Mouse (Mus musculus) midbrain, embryonic 14.5 days (tissue): ENCODE results near the gene Scarb1. TPM values are rescaled to one million over a fixed set of nuclear protein-coding genes. Genes with fewer than 3 reads are reported as not detected.

ENCODE experiments used
- ATAC-seq: fragments of 200-750 bp; cut with Nextera tagmentation; 2 replicates; pipeline ENCODE4 v1.8.0; 2017; ENCODE audit warnings: moderate number of reproducible peaks, moderate library complexity; ENCODE audit not compliant: low FRiP score, low TSS enrichment
- DNase-seq: peaks from one replicate; pipeline ENCODE4 v3.0.0-alpha.2; 2015
- H3K27ac ChIP-seq: fragments of 300-500 bp; sonication (generic); replicated peaks from 2 replicates; pipeline ENCODE4 v1.5.1; 2014; ENCODE audit warnings: mild to moderate bottlenecking, low read depth, low read length, moderate library complexity
- H3K27me3 ChIP-seq: fragments of 300-500 bp; sonication (generic); 2 replicates; pipeline ENCODE4 v1.6.1; 2014; ENCODE audit warnings: low read length, control low read depth, mixed read lengths; ENCODE audit not compliant: control insufficient read depth, insufficient read depth
- H3K36me3 ChIP-seq: fragments of 300-500 bp; sonication (generic); 2 replicates; pipeline ENCODE4 v1.6.1; 2014; ENCODE audit warnings: low read length, control low read depth; ENCODE audit not compliant: control insufficient read depth, insufficient read depth
- H3K4me1 ChIP-seq: fragments of 300-500 bp; sonication (generic); 2 replicates; pipeline ENCODE4 v1.6.1; 2014; ENCODE audit warnings: mild to moderate bottlenecking, antibody characterized with exemption, low read length, control low read depth; ENCODE audit not compliant: control insufficient read depth, insufficient read depth
- H3K4me2 ChIP-seq: fragments of 300-500 bp; sonication (generic); 2 replicates; pipeline ENCODE4 v1.6.1; 2014; ENCODE audit warnings: mild to moderate bottlenecking, low read length, moderate library complexity
- H3K4me3 ChIP-seq: fragments of 300-500 bp; sonication (generic); replicated peaks from 2 replicates; pipeline ENCODE4 v1.5.1; 2014; ENCODE audit warnings: low read depth, low read length
- H3K9ac ChIP-seq: fragments of 300-500 bp; sonication (generic); replicated peaks from 2 replicates; pipeline ENCODE4 v1.6.1; 2014; ENCODE audit warnings: mild to moderate bottlenecking, low read length, moderate library complexity
- H3K9me3 ChIP-seq: fragments of 300-500 bp; sonication (generic); 2 replicates; pipeline ENCODE4 v1.6.1; 2016; ENCODE audit warnings: low read length, control low read depth, mixed read lengths; ENCODE audit not compliant: control insufficient read depth
- WGBS: fragments of 180-500 bp; shearing (Covaris S2); extraction: QIAGEN DNeasy Blood & Tissue Kit; methylation state at CpG from one replicate; pipeline ENCODE4 v1.1.7; 2014; 5-methylcytosine and 5-hydroxymethylcytosine counted together
- polyA plus RNA-seq: library from polyadenylated mRNA; unstranded; fragments of >200 nt; fragmentation: Nextera tagmentation; extraction: Ambion mirVana; gene quantifications from 2 replicates; pipeline ENCODE4 v1.2.1, GENCODE M21; 2014

The Scarb1 gene
- polyA plus RNA-seq, 1 experiment from 2014 or later, result 26.8 TPM

DNA sequence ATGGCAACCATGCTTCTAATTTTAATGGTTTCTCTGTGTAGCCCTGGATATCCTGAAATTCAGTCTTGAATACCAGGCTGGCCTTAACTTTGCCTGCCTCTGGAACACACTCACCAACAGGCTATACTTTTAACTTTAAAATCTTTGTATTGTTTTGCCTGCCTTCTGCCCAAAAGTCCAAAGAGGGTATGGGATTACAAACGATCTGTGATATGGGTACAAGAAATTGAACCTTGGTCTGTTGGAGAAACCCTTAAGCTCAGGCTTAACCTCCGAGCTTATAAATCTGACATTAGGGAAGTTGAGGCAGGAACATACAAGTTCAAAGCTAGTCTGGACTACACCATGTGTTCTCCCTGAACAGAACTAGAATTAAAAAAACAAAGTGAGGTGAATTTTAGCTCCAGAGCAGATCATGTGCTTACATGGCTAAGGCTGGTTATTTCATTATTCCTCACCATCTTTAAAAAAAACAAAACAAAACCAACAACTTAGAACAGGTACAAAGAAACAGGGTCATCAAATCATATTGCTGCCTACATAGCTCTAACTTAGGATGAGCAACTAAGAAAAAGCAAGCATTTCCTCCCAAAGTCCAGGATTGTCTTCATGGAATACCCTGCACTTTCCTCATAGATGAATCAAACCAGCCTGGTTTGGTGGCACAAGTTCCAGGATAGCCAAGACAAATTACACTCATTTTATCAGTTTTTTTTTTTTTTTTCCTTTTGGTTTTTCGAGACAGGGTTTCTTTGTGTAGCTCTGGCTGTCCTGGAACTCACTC is 42.9 kb upstream of the Scarb1 start:
- no peak overlapping the region for H3K9ac ChIP-seq
- H3K9me3 ChIP-seq, result no peaks in the 10 kb centered on the region
- H3K27me3 ChIP-seq, result no peaks in the 10 kb centered on the region
- peaks cover 24% of the 10 kb centered on the region for H3K4me1 ChIP-seq
- no peak for ATAC-seq
- H3K36me3 ChIP-seq, result peaks cover 21% of the 10 kb centered on the region
- no peak overlapping the region for H3K4me2 ChIP-seq
- 75% methylated on average over 3 of the region's 3 CpGs for WGBS
- H3K4me3 ChIP-seq, result no peak overlapping the region
- no peak for DNase-seq
- no peak overlapping the region for H3K27ac ChIP-seq

- ATAC-seq, result peak; percentile 43; the same call in 1 of the 2 replicates
- WGBS, result 44% methylated on average over 6 of the region's 6 CpGs
Measured at GRCm38 (mm10) chr5:125382673-125383558, 42.0 kb upstream of the Scarb1 start.

GRCm38 (mm10) chr5:125381954-125382672 is 41.2 kb upstream of the Scarb1 start:
- Histone ChIP-seq H3K27ac (no peak overlapping the region), H3K9ac (no peak overlapping the region), H3K4me3 (no peak overlapping the region), H3K36me3 (peaks cover 21% of the 10 kb centered on the region), H3K4me2 (no peak overlapping the region), H3K9me3 (no peaks in the 10 kb centered on the region), H3K4me1 (peaks cover 15% of the 10 kb centered on the region), H3K27me3 (no peaks in the 10 kb centered on the region)
- DNase-seq, result no peak
- ATAC-seq, result no peak; the same call in 1 of the 2 replicates
- WGBS, result 83% methylated on average over 5 of the region's 5 CpGs

More at GRCm38 (mm10) chr5:125382673-125383558, 42.0 kb upstream of the Scarb1 start:
- H3K27ac ChIP-seq, result no peak overlapping the region
- H3K27me3 ChIP-seq, result no peaks in the 10 kb centered on the region
- no peaks in the 10 kb centered on the region for H3K9me3 ChIP-seq
- peaks cover 15% of the 10 kb centered on the region for H3K4me1 ChIP-seq
- peaks cover 21% of the 10 kb centered on the region for H3K36me3 ChIP-seq
- no peak overlapping the region for H3K4me3 ChIP-seq
- H3K9ac ChIP-seq, result no peak overlapping the region
- no peak overlapping the region for H3K4me2 ChIP-seq
- peak; percentile 82 for DNase-seq

DNA sequence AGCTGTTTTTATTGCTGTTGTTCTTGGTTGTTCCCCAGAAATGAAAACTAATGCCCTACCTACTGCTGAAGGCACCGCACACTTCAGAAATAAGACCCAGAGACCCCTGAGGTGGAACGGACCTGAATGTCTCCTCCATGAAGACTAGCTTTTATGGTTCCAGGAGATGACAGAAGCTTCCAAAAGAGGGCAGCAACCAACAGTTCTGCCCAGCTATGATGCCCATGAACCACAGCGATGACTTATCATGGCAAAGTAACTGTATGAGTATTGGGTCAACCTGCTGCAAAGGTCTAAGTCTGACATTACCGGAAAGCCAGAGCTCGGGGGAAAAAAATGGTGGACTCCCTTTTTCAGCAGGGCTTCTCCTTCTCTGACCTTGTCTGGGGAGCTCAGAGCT is 38.0 kb upstream of the Scarb1 start:
- ATAC-seq, result no peak
- no peak overlapping the region for H3K27ac ChIP-seq
- DNase-seq, result no peak
- H3K27me3 ChIP-seq, result no peaks in the 10 kb centered on the region
- 85% methylated on average over 5 of the region's 5 CpGs for WGBS
- H3K9ac ChIP-seq, result no peak overlapping the region
- no peaks in the 10 kb centered on the region for H3K36me3 ChIP-seq
- no peak overlapping the region for H3K4me2 ChIP-seq
- no peaks in the 10 kb centered on the region for H3K9me3 ChIP-seq
- no peaks in the 10 kb centered on the region for H3K4me1 ChIP-seq
- H3K4me3 ChIP-seq, result no peak overlapping the region

- H3K4me2 ChIP-seq, result no peak overlapping the region
- ATAC-seq, result no peak
- H3K36me3 ChIP-seq, result no peaks in the 10 kb centered on the region
- H3K4me3 ChIP-seq, result no peak overlapping the region
- H3K4me1 ChIP-seq, result no peaks in the 10 kb centered on the region
- H3K9ac ChIP-seq, result no peak overlapping the region
- WGBS, result 66% methylated on average over 7 of the region's 7 CpGs
- no peak overlapping the region for H3K27ac ChIP-seq
- no peaks in the 10 kb centered on the region for H3K27me3 ChIP-seq
- H3K9me3 ChIP-seq, result no peaks in the 10 kb centered on the region
- no peak for DNase-seq
Measured at GRCm38 (mm10) chr5:125377214-125377613, 36.3 kb upstream of the Scarb1 start.

DNA sequence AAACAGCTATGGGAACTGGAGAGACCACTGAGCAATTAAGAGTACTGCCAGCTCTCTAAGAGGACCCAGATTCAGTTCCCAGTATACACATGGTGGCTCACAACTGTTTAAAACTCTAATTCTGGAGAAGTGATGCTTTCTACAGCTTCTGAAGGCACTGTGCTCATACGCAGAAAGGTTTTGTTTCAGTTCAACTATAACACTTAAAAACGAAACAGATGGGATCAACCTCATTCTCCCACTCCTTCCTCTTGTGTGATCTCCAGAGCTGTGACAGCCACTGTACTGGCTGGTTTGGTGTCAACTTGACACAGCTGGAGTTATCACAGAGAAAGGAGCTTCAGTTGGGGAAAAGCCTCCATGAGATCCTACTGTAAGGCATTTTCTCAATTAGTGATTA is 35.0 kb upstream of the Scarb1 start:
- ATAC-seq (no peak), DNase-seq (no peak)
- Histone ChIP-seq H3K36me3 (no peaks in the 10 kb centered on the region), H3K4me3 (no peak overlapping the region), H3K27me3 (no peaks in the 10 kb centered on the region), H3K4me1 (no peaks in the 10 kb centered on the region), H3K9me3 (no peaks in the 10 kb centered on the region), H3K9ac (no peak overlapping the region), H3K27ac (no peak overlapping the region), H3K4me2 (no peak overlapping the region)
- 89% methylated on average over 2 of the region's 2 CpGs for WGBS

DNA sequence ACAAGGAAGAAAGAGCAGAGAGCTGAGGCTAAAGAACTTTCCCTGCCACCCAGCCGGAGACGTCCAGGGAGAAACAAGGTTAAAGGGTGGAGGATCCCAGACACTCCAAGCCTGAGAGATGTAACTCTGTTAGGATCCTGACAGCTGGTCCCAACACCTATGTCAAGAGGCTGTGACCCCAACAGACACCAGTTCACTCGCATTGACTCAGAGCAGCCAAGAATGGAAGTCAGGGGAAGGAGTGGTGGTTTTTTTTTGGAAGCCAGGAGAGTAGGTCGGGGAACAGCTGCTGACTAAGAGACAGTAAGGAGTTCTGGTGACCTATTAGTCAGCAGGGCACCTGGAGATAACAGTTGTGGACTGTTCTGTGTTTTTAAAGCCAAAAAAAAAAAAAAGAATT is 31.1 kb upstream of the Scarb1 start:
- H3K9me3 ChIP-seq, result no peaks in the 10 kb centered on the region
- H3K27me3 ChIP-seq, result no peaks in the 10 kb centered on the region
- no peak overlapping the region for H3K4me3 ChIP-seq
- H3K4me1 ChIP-seq, result no peaks in the 10 kb centered on the region
- no peak overlapping the region for H3K27ac ChIP-seq
- ATAC-seq, result no peak
- no peaks in the 10 kb centered on the region for H3K36me3 ChIP-seq
- WGBS, result 78% methylated on average over 4 of the region's 4 CpGs
- H3K4me2 ChIP-seq, result no peak overlapping the region
- no peak overlapping the region for H3K9ac ChIP-seq
- DNase-seq, result no peak

DNA sequence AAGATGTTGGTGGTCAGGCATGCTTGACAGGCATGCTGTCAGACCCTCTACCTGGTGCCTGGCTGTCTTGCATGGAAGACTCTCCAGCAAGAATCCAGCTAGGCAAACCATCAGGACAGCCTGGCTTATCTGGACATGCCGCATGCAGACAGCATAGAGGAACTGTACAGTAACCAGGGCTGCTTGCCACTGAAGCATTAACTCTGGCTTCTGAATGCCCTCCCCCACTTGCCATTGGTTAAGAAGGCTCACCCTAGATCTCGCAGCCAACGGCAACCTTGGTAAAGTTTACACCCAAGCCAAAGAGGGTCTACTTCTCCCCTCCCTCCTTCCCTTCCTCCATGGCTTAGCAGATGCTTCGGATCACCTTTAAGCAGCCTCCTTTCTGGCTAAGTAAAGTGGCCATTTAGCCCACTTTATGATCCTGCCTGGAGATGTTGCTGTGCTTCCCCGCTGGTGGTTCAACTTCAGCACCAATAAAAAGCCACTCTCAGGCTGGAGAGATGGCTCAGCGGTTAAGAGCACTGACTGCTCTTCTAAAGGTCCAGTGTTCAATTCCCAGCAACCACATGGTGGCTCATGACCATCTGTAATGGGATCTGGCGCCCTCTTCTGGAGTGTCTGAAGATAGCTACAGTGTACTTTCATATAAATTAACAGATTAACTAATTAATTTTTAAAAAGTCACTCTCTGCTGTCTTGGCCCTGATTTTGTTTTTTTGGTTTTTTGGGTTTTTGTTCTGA is 30.2 kb upstream of the Scarb1 start:
- Histone ChIP-seq H3K4me3 (no peak overlapping the region), H3K9ac (no peak overlapping the region), H3K9me3 (no peaks in the 10 kb centered on the region), H3K36me3 (no peaks in the 10 kb centered on the region), H3K27me3 (no peaks in the 10 kb centered on the region), H3K4me1 (no peaks in the 10 kb centered on the region), H3K27ac (no peak overlapping the region), H3K4me2 (no peak overlapping the region)
- DNase-seq (no peak), ATAC-seq (no peak)
- 77% methylated on average over 7 of the region's 7 CpGs for WGBS
